Mouse (Mus musculus) small intestine, adult 2 months (tissue): ENCODE measurements around the gene Olfr150.

Source experiments
- CTCF ChIP-seq: fragments of 200-500 bp; IDR thresholded peaks from 2 replicates; pipeline ENCODE4 v1.5.1; 2012; ENCODE audit warnings: low read depth, mild to moderate bottlenecking, control low read depth, inconsistent platforms, low read length, moderate library complexity, mixed read lengths; ENCODE audit not compliant: insufficient replicate concordance, insufficient read length; ENCODE audit errors: extremely low read depth
- POLR2A ChIP-seq: fragments of 200-500 bp; IDR thresholded peaks from 2 replicates; pipeline ENCODE4 v1.6.1; 2012; ENCODE audit warnings: low read depth, mild to moderate bottlenecking, control low read depth, inconsistent platforms, low read length, moderate library complexity

- TF ChIP-seq POLR2A (no peak), CTCF (no peak)
Observed at GRCm38 (mm10) chr9:39711053-39711452, 19.7 kb upstream of the Olfr150 start, which contains the start of gene Olfr965.
